Mouse (Mus musculus): ENCODE data around the gene Trim29.

Trim29 gene

GRCm38 (mm10) chr9:43310538-43310937 lies at the start of gene Trim29:
TSS of gene Trim29 (plus strand) at chr9:43310848.
- no peak for DNase-seq

- DNase-seq: peak; percentile 56
Measured at GRCm38 (mm10) chr9:43261124-43261907, 49.3 kb upstream of the Trim29 start.

DNA sequence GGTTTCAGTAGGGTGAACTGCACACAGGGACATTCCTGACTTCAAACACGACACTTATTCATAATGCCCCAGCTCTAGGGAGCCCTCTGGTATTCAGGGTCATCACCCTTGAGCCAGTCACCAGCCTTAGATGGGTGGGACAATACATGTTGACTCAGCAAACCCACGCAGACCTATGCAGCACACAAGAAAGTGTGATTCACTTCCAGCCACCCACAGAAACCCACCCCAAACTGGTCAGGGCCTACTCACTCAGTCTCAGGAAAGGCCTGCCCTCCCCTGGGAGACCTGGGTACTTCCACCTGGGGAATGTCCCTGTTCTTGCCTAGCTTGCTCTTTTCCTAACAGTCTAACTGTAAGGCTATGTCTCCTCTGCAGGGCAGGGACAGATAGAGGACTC lies 48.7 kb upstream of the Trim29 start:
- DNase-seq: no peak

GRCm38 (mm10) chr9:43262390-43262789 lies 48.3 kb upstream of the Trim29 start:
- peak; percentile 32 for DNase-seq

GRCm38 (mm10) chr9:43262811-43263550 lies 47.7 kb upstream of the Trim29 start:
- no peak for DNase-seq

- DNase-seq: peak; percentile 38
Measured at GRCm38 (mm10) chr9:43263946-43264451, 46.6 kb upstream of the Trim29 start.

- no peak for DNase-seq
Measured at GRCm38 (mm10) chr9:43265194-43265593, 45.5 kb upstream of the Trim29 start.

GRCm38 (mm10) chr9:43267357-43267756 lies 43.3 kb upstream of the Trim29 start:
- DNase-seq: peak; percentile 33

GRCm38 (mm10) chr9:43269166-43269565 lies 41.5 kb upstream of the Trim29 start:
- no peak for DNase-seq

GRCm38 (mm10) chr9:43270723-43271252 lies 39.9 kb upstream of the Trim29 start:
- no peak for DNase-seq

DNA sequence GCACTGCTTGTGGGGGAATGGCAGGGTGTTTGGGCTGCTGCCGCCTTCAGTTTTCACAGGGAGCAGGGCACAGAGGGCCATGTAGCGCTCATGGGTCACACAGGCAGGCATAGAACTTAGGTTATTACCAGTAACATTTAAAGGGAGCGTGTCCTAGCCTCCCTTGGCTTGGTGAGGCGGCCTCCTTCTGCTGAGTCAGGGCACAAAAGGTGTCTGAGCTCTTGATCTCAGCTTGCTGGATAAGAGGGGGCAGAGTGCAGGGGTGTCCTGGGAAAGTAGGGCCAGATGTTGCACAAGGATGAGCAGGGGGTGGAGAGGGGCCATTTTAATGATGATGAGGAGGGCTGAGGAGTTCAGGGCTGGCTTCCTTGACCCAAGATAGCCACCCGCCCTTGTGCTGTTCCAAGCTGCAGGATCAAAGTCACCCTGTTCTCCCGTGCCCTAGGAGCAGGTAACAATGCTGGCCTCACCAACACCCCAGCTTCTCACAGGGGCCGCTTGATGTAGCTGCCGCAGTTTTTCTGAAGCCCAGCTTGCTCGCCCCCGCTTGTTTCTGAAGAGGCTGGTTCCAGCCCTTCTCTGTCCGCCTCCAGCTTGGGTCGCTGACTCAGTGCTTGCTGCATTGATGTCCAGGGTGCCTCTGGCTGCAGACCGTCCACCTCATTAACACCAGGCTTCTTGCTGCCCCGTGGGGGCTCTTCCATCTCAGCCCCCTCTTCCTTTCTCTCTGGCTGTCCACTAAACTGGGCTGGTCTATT lies 38.7 kb upstream of the Trim29 start:
- no peak for DNase-seq

DNA sequence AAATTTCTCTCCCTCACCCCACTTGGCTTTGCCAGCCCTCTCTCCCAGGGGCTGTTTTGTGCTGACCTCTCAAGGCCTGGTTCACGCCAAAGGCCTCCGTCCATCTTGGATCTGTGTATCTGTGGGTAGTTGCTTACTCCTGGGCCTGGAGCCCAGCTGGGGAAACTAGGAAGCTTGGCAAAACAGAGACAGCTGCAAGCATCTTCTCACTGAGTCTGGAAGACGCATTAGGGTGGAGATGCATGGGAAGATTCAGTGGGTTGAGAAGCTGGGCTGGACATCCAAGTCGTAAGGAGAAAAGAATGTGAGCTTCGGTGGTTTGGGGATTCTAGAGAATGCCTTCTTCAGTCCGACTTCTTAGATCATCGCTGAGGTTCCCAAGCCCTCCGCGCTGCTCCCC lies 36.9 kb upstream of the Trim29 start:
- DNase-seq: no peak

DNA sequence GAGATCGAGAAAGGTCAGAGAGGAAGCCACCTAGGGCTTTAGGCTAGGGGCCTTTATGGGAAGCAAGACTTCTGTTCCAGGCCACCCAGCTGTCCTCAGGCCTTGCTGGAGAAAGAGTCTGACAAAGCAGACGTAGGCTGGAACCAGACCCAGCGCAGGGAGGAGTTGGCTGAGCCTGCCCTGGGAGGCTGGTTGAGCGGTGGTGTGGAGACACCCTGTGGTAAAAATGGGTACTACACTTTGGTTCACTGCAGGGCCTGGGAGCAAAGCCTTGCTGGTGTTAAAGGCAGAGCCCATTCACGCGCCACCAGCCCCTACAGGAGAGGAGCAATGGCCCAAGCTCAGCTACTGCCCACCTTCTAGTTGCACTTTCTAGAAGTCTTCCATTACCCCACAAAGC lies 26.4 kb upstream of the Trim29 start:
- DNase-seq: peak; percentile 91

GRCm38 (mm10) chr9:43285281-43285680 lies 25.4 kb upstream of the Trim29 start:
- DNase-seq: no peak

- peak; percentile 78 for DNase-seq
Measured at GRCm38 (mm10) chr9:43286870-43287269, 23.8 kb upstream of the Trim29 start.

- DNase-seq: no peak
Measured at GRCm38 (mm10) chr9:43293058-43293457, 17.6 kb upstream of the Trim29 start.

- DNase-seq: no peak
Measured at GRCm38 (mm10) chr9:43300394-43300793, 10.3 kb upstream of the Trim29 start.

DNA sequence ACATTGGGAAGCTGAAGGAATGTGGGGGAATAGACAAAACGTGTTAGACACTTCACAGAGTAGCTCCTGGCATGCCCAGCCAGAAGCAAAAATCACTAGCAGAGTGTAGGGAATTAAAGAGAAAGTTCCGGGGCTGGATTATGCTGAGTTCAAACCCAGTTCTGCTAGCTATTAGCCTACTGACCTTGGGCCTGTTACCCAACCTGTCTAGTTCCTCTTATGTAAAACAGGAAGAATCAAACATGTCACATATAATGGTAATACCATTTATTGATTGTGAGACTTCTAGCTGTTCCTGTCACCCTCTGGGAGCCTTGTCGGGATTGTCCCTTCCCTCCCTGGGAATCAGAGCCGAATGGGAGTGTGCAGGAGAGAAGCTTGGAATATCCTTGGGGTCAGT lies 7.7 kb upstream of the Trim29 start:
- DNase-seq: no peak

GRCm38 (mm10) chr9:43305882-43306281 lies 4.8 kb upstream of the Trim29 start:
- DNase-seq: peak; percentile 29

DNA sequence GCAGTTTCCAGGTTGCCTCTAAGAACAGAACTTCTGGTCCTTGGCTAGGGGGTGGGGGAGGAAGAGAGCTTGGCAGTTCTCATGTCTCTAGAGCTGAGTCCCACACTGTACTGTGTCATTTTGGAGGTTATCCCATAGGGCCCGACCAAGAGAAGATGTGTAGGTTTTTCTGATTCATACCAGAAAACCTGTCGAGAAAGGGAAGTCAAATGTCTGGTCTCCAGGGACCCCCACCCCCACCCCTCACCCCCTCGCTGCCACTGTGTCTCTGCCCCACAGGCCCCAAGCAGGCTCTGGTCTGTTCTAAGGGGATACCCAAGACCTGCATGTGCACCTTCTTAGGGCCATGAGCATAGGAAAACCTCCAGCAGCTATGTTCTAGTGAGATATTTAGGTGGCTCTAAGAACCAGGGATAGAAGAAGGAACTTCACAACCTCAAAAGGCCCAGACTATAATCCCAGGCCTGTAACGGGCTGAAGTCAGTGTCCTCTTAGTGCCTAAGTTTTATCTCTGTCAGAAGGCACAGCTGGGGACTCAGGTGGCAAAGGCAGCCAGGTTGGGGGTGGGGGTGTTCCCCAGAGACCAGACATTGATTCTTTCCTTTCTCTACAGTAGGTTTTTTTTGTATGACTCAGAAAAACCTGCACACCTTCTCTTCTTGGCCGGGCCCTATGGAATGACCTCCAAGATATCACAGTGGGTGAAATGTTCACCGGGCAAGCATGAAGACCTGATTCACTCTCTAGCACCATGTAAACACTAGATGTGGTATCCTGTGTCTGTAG lies 1.4 kb upstream of the Trim29 start:
- DNase-seq: no peak

- no peak for DNase-seq
Measured at GRCm38 (mm10) chr9:43312190-43312589, 1.5 kb downstream of the Trim29 start.

GRCm38 (mm10) chr9:43313805-43314204 lies 3.2 kb downstream of the Trim29 start:
- DNase-seq: no peak
